Mouse (Mus musculus) cerebellum, adult 2 months (tissue): ENCODE measurements around the gene Gas2.

ENCODE experiments used
- CTCF ChIP-seq: fragments of 200-500 bp; IDR thresholded peaks from 2 replicates; pipeline ENCODE4 v1.5.1; 2011; ENCODE audit warnings: low read depth, mild to moderate bottlenecking, control low read depth, low read length, moderate library complexity, borderline replicate concordance; ENCODE audit not compliant: insufficient read depth
- POLR2A ChIP-seq: fragments of 200-500 bp; IDR thresholded peaks from 2 replicates; pipeline ENCODE4 v1.6.1; 2011; ENCODE audit warnings: low read length, control low read depth, borderline replicate concordance; ENCODE audit not compliant: insufficient read depth

DNA sequence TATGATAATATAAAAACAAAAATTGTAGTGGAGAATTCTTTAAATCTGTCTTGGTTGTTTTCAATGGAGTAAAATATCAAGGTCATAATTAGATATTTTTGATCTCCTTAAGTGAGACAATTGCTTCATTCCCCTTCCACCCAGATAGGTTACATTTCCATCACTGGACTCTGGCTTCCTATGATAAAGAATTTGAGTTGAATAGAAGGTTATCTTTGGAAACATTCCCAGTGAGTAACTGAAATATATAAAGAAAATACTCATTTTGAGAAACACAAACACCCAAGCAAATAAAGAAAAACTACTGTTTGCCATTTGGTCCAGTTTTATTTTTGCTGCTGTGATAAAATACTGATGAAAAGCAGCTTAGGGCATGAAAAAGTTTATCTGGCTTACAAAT is 10.8 kb downstream of the Gas2 start:
- TF ChIP-seq CTCF (no peak), POLR2A (no peak)
